Mouse (Mus musculus): ENCODE measurements around the gene Gpx4.

GRCm38 (mm10) chr10:80078366-80078765, 31.4 kb downstream of the Gpx4 start:
- TF ChIP-seq POLR2A (IDR thresholded peaks at IDR 0.05; ENCODE audit: borderline replicate concordance, insufficient read depth, low read length): no peak
- no peak for TF ChIP-seq CTCF (IDR thresholded peaks at IDR 0.05; ENCODE audit: borderline replicate concordance, insufficient read depth, low read depth, low read length)

Measured in cerebellum, adult 2 months (tissue).